Comparison of ENCODE assay signal across 17 mouse cellular contexts in genomic region chr1:73947525-73948304, GRCm38 (mm10).
DNase-seq lines count a peak whose midpoint lies in the region; ATAC-seq and TF ChIP-seq lines count a peak whose summit lies in the region.
"Had no signal": no experiment of that assay in that cellular context is flagged by ENCODE, and none has a peak within 500 bp of the region (broad histone marks: within the 10 kb centered on the region; RNA-seq: fewer than 3 reads in every experiment).

No protein-coding gene starts in this region.

- H3K36me3 ChIP-seq in heart, embryonic 11.5 days (ENCODE audit: control insufficient read depth, insufficient read depth, low read length): peaks cover 12% of the 10 kb centered on the region
- H3K36me3 ChIP-seq in limb, embryonic 14.5 days (ENCODE audit: control insufficient read depth, insufficient read depth, low read length): peaks cover 21% of the 10 kb centered on the region
- H3K36me3 ChIP-seq in kidney, embryonic 16.5 days (ENCODE audit: insufficient read depth, low read length): peaks cover 21% of the 10 kb centered on the region
- H3K36me3 ChIP-seq in hindbrain, embryonic 14.5 days (replicated peaks; ENCODE audit: control insufficient read depth, insufficient read depth): no peaks in the 10 kb centered on the region
- H3K36me3 ChIP-seq: midbrain, embryonic 13.5 days had no signal

- 0 out of 2 replicates have a peak overlapping the region, but pooled peaks have one; percentile 12 for H3K9ac ChIP-seq in heart, embryonic 11.5 days (ENCODE audit: low read depth, low read length)
- H3K9ac ChIP-seq in limb, embryonic 14.5 days (ENCODE audit: low read depth, low read length, severe bottlenecking): no peak overlapping the region
- H3K9ac ChIP-seq in kidney, embryonic 16.5 days (replicated peaks; ENCODE audit: low read length): no peak overlapping the region
- H3K9ac ChIP-seq in hindbrain, embryonic 14.5 days: no peak overlapping the region
- H3K9ac ChIP-seq: embryonic facial prominence, embryonic 12.5 days; liver, embryonic 13.5 days; midbrain, embryonic 13.5 days; neural tube, embryonic 13.5 days had no signal

- no peak overlapping the region for H3K4me3 ChIP-seq in heart, embryonic 11.5 days (ENCODE audit: low read depth, low read length)
- no peak overlapping the region for H3K4me3 ChIP-seq in limb, embryonic 14.5 days (replicated peaks; ENCODE audit: low read length)
- no peak overlapping the region for H3K4me3 ChIP-seq in kidney, embryonic 16.5 days (ENCODE audit: low read length)
- no peak overlapping the region for H3K4me3 ChIP-seq in hindbrain, embryonic 14.5 days (replicated peaks; ENCODE audit: low read length)
- H3K4me3 ChIP-seq: embryonic facial prominence, embryonic 12.5 days; liver, embryonic 13.5 days; midbrain, embryonic 13.5 days; neural tube, embryonic 13.5 days had no signal

- H3K9me3 ChIP-seq in heart, embryonic 11.5 days (replicated peaks; ENCODE audit: control insufficient read depth, low read length): no peaks in the 10 kb centered on the region
- no peaks in the 10 kb centered on the region for H3K9me3 ChIP-seq in limb, embryonic 14.5 days (ENCODE audit: control insufficient read depth, low read length)
- no peaks in the 10 kb centered on the region for H3K9me3 ChIP-seq in kidney, embryonic 16.5 days (ENCODE audit: low read length)
- H3K9me3 ChIP-seq in hindbrain, embryonic 14.5 days (ENCODE audit: control insufficient read depth, low read length): no peaks in the 10 kb centered on the region
- H3K9me3 ChIP-seq: embryonic facial prominence, embryonic 12.5 days; liver, embryonic 13.5 days; midbrain, embryonic 13.5 days; neural tube, embryonic 13.5 days had no signal

- H3K27ac ChIP-seq in heart, embryonic 11.5 days (ENCODE audit: low read depth, low read length): no peak overlapping the region
- H3K27ac ChIP-seq in limb, embryonic 14.5 days (replicated peaks; ENCODE audit: low read depth, low read length): no peak overlapping the region
- no peak overlapping the region for H3K27ac ChIP-seq in kidney, embryonic 16.5 days (ENCODE audit: low read length)
- H3K27ac ChIP-seq in hindbrain, embryonic 14.5 days: no peak overlapping the region
- H3K27ac ChIP-seq: embryonic facial prominence, embryonic 12.5 days; liver, embryonic 13.5 days; midbrain, embryonic 13.5 days; neural tube, embryonic 13.5 days had no signal

- no peak for ATAC-seq in heart, embryonic 11.5 days (replicated peaks; ENCODE audit: insufficient number of reproducible peaks, low FRiP score, low TSS enrichment)
- no peak for ATAC-seq in limb, embryonic 14.5 days (ENCODE audit: low FRiP score, low read depth)
- ATAC-seq in kidney, embryonic 16.5 days (ENCODE audit: low FRiP score, low TSS enrichment): no peak
- no peak for ATAC-seq in hindbrain, embryonic 14.5 days (ENCODE audit: low FRiP score)
- ATAC-seq: forebrain, embryonic 14.5 days; intestine, embryonic 16.5 days; midbrain, embryonic 13.5 days had no signal

- H3K4me2 ChIP-seq in heart, embryonic 11.5 days: no peak overlapping the region
- no peak overlapping the region for H3K4me2 ChIP-seq in limb, embryonic 14.5 days (replicated peaks; ENCODE audit: low read depth, low read length, severe bottlenecking)
- no peak overlapping the region for H3K4me2 ChIP-seq in kidney, embryonic 16.5 days (replicated peaks; ENCODE audit: low read depth, low read length)
- no peak overlapping the region for H3K4me2 ChIP-seq in hindbrain, embryonic 14.5 days (replicated peaks)
- H3K4me2 ChIP-seq: embryonic facial prominence, embryonic 12.5 days; liver, embryonic 13.5 days; midbrain, embryonic 13.5 days; neural tube, embryonic 13.5 days had no signal

- H3K4me1 ChIP-seq in heart, embryonic 11.5 days (ENCODE audit: control insufficient read depth, insufficient read depth, low read length): peaks cover 53% of the 10 kb centered on the region
- H3K4me1 ChIP-seq in limb, embryonic 14.5 days (ENCODE audit: control insufficient read depth, insufficient read depth, low read length): peaks cover 16% of the 10 kb centered on the region
- 0 out of 2 replicates have a peak, but pooled peaks cover 3% of the 10 kb centered on the region for H3K4me1 ChIP-seq in kidney, embryonic 16.5 days (ENCODE audit: insufficient read depth, low read length)
- peaks cover 13% of the 10 kb centered on the region; the same call in 1 of the 2 replicates for H3K4me1 ChIP-seq in hindbrain, embryonic 14.5 days (replicated peaks; ENCODE audit: control insufficient read depth, insufficient read depth, low read length)
- H3K4me1 ChIP-seq: liver, embryonic 13.5 days; midbrain, embryonic 13.5 days had no signal

- DNase-seq in heart, postnatal 14 days: no peak
- DNase-seq in Muller cell, postnatal 12 days (ENCODE audit: inconsistent ontology term): peak; percentile 62
- DNase-seq in adrenal gland, postnatal 25 days: peak; percentile 30
- peak; percentile 55 for DNase-seq in limb, embryonic 14.5 days (ENCODE audit: low spot score)
- DNase-seq in hindbrain, embryonic 14.5 days (ENCODE audit: low spot score): no peak
- DNase-seq: cerebellum, adult 2 months; kidney, postnatal 36 days; liver, embryonic 13.5 days; right cerebral cortex, adult 18-20 months; thymus, postnatal 14 days had no signal

- 75% methylated on average over 15 of the region's 15 CpGs for WGBS in heart, embryonic 11.5 days (ENCODE audit: insufficient replicate concordance)
- 83% methylated on average over 15 of the region's 15 CpGs for WGBS in limb, embryonic 14.5 days
- WGBS in kidney, embryonic 16.5 days: 84% methylated on average over 15 of the region's 15 CpGs
- 80% methylated on average over 15 of the region's 15 CpGs for WGBS in hindbrain, embryonic 14.5 days

- intact Hi-C loops in heart, postnatal 14 days (cut with DNase I): no loop called here

- no peak for TF ChIP-seq POLR2A in limb, embryonic 14.5 days (IDR thresholded peaks at IDR 0.05; ENCODE audit: borderline replicate concordance, extremely low read depth, insufficient read depth, insufficient read length)

- H3K27me3 ChIP-seq in heart, embryonic 11.5 days (ENCODE audit: control insufficient read depth, insufficient read depth, low read length): no peaks in the 10 kb centered on the region
- no peaks in the 10 kb centered on the region for H3K27me3 ChIP-seq in limb, embryonic 14.5 days (ENCODE audit: control insufficient read depth, insufficient read depth, low read length)
- H3K27me3 ChIP-seq in kidney, embryonic 16.5 days (ENCODE audit: insufficient read depth, low read length): no peaks in the 10 kb centered on the region
- no peaks in the 10 kb centered on the region for H3K27me3 ChIP-seq in hindbrain, embryonic 14.5 days (ENCODE audit: control insufficient read depth, insufficient read depth, low read length)
- H3K27me3 ChIP-seq: embryonic facial prominence, embryonic 12.5 days; liver, embryonic 13.5 days; midbrain, embryonic 13.5 days; neural tube, embryonic 13.5 days had no signal

Comparison
In these comparisons a context has a peak if more than half of its experiments do, and no peak if none do; other contexts are left out.
1. DNase-seq: peak in Muller cell, postnatal 12 days (single experiment), adrenal gland, postnatal 25 days (single experiment) and limb, embryonic 14.5 days (single experiment); none in heart, postnatal 14 days (0 of 2) and hindbrain, embryonic 14.5 days (single experiment).